Mouse (Mus musculus): ENCODE data around the gene Heatr6. TPM values are rescaled to one million over a fixed set of nuclear protein-coding genes. Genes with fewer than 3 reads are reported as not detected.

Gene Heatr6
- polyA plus RNA-seq, 1 experiment from 2014 or later = 12.9 TPM

GRCm38 (mm10) chr11:83754227-83754626 lies 731 bp downstream of the Heatr6 start:
- H3K9me3 ChIP-seq = no peaks in the 10 kb centered on the region
- peak overlapping the region; percentile 90 for H3K9ac ChIP-seq
- WGBS = 9% methylated on average over 8 of the region's 8 CpGs
- no peak for ATAC-seq (ENCODE audit: extremely low read depth, insufficient number of reproducible peaks, low FRiP score, low TSS enrichment)
- peak overlapping the region; percentile 83 for H3K27ac ChIP-seq (replicated peaks)
- peak overlapping the region; percentile 95 for H3K4me3 ChIP-seq
- H3K36me3 ChIP-seq = peaks cover 35% of the 10 kb centered on the region
- peaks cover 23% of the 10 kb centered on the region for H3K27me3 ChIP-seq (replicated peaks)
- peaks cover 18% of the 10 kb centered on the region for H3K4me1 ChIP-seq
- H3K4me2 ChIP-seq = peak overlapping the region; percentile 75

GRCm38 (mm10) chr11:83767306-83767705 lies 13.8 kb downstream of the Heatr6 start:
- no peak for ATAC-seq (ENCODE audit: extremely low read depth, insufficient number of reproducible peaks, low FRiP score, low TSS enrichment)
- Histone ChIP-seq H3K9me3 (no peaks in the 10 kb centered on the region), H3K36me3 (peaks cover 100% of the 10 kb centered on the region), H3K9ac (no peak overlapping the region), H3K4me3 (no peak overlapping the region), H3K4me2 (no peak overlapping the region), H3K27ac (replicated peaks) (no peak overlapping the region), H3K4me1 (no peaks in the 10 kb centered on the region), H3K27me3 (replicated peaks) (no peaks in the 10 kb centered on the region)
- WGBS = 91% methylated on average over 9 of the region's 9 CpGs

- Histone ChIP-seq H3K27ac (replicated peaks) (no peak overlapping the region), H3K4me2 (no peak overlapping the region), H3K36me3 (peaks cover 100% of the 10 kb centered on the region), H3K27me3 (replicated peaks) (no peaks in the 10 kb centered on the region), H3K9ac (no peak overlapping the region), H3K4me3 (no peak overlapping the region), H3K4me1 (no peaks in the 10 kb centered on the region), H3K9me3 (no peaks in the 10 kb centered on the region)
- 90% methylated on average over 4 of the region's 4 CpGs for WGBS
- no peak for ATAC-seq (ENCODE audit: extremely low read depth, insufficient number of reproducible peaks, low FRiP score, low TSS enrichment)
Observed at GRCm38 (mm10) chr11:83768976-83769375, 15.5 kb downstream of the Heatr6 start.

GRCm38 (mm10) chr11:83771014-83771413 lies 17.5 kb downstream of the Heatr6 start:
- Histone ChIP-seq H3K27ac (replicated peaks) (no peak overlapping the region), H3K9me3 (no peaks in the 10 kb centered on the region), H3K36me3 (peaks cover 98% of the 10 kb centered on the region), H3K9ac (no peak overlapping the region), H3K4me3 (no peak overlapping the region), H3K27me3 (replicated peaks) (no peaks in the 10 kb centered on the region), H3K4me2 (no peak overlapping the region), H3K4me1 (no peaks in the 10 kb centered on the region)
- 85% methylated on average over 7 of the region's 7 CpGs for WGBS
- no peak for ATAC-seq (ENCODE audit: extremely low read depth, insufficient number of reproducible peaks, low FRiP score, low TSS enrichment)

GRCm38 (mm10) chr11:83772341-83772740 lies 18.8 kb downstream of the Heatr6 start:
- Histone ChIP-seq H3K27ac (replicated peaks) (no peak overlapping the region), H3K4me1 (no peaks in the 10 kb centered on the region), H3K36me3 (peaks cover 98% of the 10 kb centered on the region), H3K4me2 (no peak overlapping the region), H3K9me3 (no peaks in the 10 kb centered on the region), H3K27me3 (replicated peaks) (no peaks in the 10 kb centered on the region), H3K9ac (no peak overlapping the region), H3K4me3 (no peak overlapping the region)
- no peak for ATAC-seq (ENCODE audit: extremely low read depth, insufficient number of reproducible peaks, low FRiP score, low TSS enrichment)
- WGBS = 93% methylated on average over 6 of the region's 6 CpGs

- H3K9ac ChIP-seq = no peak overlapping the region
- no peak overlapping the region for H3K27ac ChIP-seq (replicated peaks)
- H3K27me3 ChIP-seq (replicated peaks) = no peaks in the 10 kb centered on the region
- H3K4me2 ChIP-seq = no peak overlapping the region
- no peak overlapping the region for H3K4me3 ChIP-seq
- H3K4me1 ChIP-seq = no peaks in the 10 kb centered on the region
- 90% methylated on average over 16 of the region's 16 CpGs for WGBS
- H3K36me3 ChIP-seq = peaks cover 97% of the 10 kb centered on the region
- H3K9me3 ChIP-seq = no peaks in the 10 kb centered on the region
- no peak for ATAC-seq (ENCODE audit: extremely low read depth, insufficient number of reproducible peaks, low FRiP score, low TSS enrichment)
Observed at GRCm38 (mm10) chr11:83773691-83774090, 20.2 kb downstream of the Heatr6 start.

- no peak overlapping the region for H3K27ac ChIP-seq (replicated peaks)
- WGBS = 90% methylated on average over 11 of the region's 11 CpGs
- no peaks in the 10 kb centered on the region for H3K9me3 ChIP-seq
- H3K4me2 ChIP-seq = no peak overlapping the region
- H3K36me3 ChIP-seq = peaks cover 97% of the 10 kb centered on the region
- no peak for ATAC-seq (ENCODE audit: extremely low read depth, insufficient number of reproducible peaks, low FRiP score, low TSS enrichment)
- H3K4me3 ChIP-seq = no peak overlapping the region
- H3K9ac ChIP-seq = no peak overlapping the region
- H3K4me1 ChIP-seq = no peaks in the 10 kb centered on the region
- no peaks in the 10 kb centered on the region for H3K27me3 ChIP-seq (replicated peaks)
Observed at GRCm38 (mm10) chr11:83774324-83774723, 20.8 kb downstream of the Heatr6 start.

- no peak for ATAC-seq (ENCODE audit: extremely low read depth, insufficient number of reproducible peaks, low FRiP score, low TSS enrichment)
- no peak overlapping the region for H3K4me3 ChIP-seq
Observed at GRCm38 (mm10) chr11:83776798-83777197, 23.3 kb downstream of the Heatr6 start.

GRCm38 (mm10) chr11:83783931-83784600 lies 30.6 kb downstream of the Heatr6 start:
- Histone ChIP-seq H3K36me3 (peaks cover 46% of the 10 kb centered on the region), H3K9ac (no peak overlapping the region), H3K27me3 (replicated peaks) (0 out of 2 replicates have a peak, but pooled peaks cover 4% of the 10 kb centered on the region), H3K9me3 (no peaks in the 10 kb centered on the region), H3K27ac (replicated peaks) (no peak overlapping the region), H3K4me1 (peaks cover 10% of the 10 kb centered on the region; the same call in 1 of the 2 replicates), H3K4me2 (no peak overlapping the region), H3K4me3 (no peak overlapping the region)
- WGBS = 75% methylated on average over 14 of the region's 14 CpGs
- ATAC-seq (ENCODE audit: extremely low read depth, insufficient number of reproducible peaks, low FRiP score, low TSS enrichment) = no peak

More at GRCm38 (mm10) chr11:83776798-83777197, 23.3 kb downstream of the Heatr6 start:
- H3K4me2 ChIP-seq = no peak overlapping the region
- H3K36me3 ChIP-seq = peaks cover 97% of the 10 kb centered on the region
- no peaks in the 10 kb centered on the region for H3K27me3 ChIP-seq (replicated peaks)
- H3K4me1 ChIP-seq = no peaks in the 10 kb centered on the region
- WGBS = 89% methylated on average over 8 of the region's 8 CpGs
- no peaks in the 10 kb centered on the region for H3K9me3 ChIP-seq
- no peak overlapping the region for H3K27ac ChIP-seq (replicated peaks)
- no peak overlapping the region for H3K9ac ChIP-seq

GRCm38 (mm10) chr11:83784661-83785060 lies 31.2 kb downstream of the Heatr6 start:
- Histone ChIP-seq H3K4me1 (peaks cover 10% of the 10 kb centered on the region; the same call in 1 of the 2 replicates), H3K9me3 (no peaks in the 10 kb centered on the region), H3K4me2 (no peak overlapping the region), H3K9ac (no peak overlapping the region), H3K27ac (replicated peaks) (no peak overlapping the region), H3K4me3 (no peak overlapping the region), H3K27me3 (replicated peaks) (0 out of 2 replicates have a peak, but pooled peaks cover 8% of the 10 kb centered on the region), H3K36me3 (peaks cover 40% of the 10 kb centered on the region)
- 73% methylated on average over 2 of the region's 2 CpGs for WGBS
- no peak for ATAC-seq (ENCODE audit: extremely low read depth, insufficient number of reproducible peaks, low FRiP score, low TSS enrichment)

- Histone ChIP-seq H3K4me2 (no peak overlapping the region), H3K27ac (replicated peaks) (no peak overlapping the region), H3K27me3 (replicated peaks) (0 out of 2 replicates have a peak, but pooled peaks cover 8% of the 10 kb centered on the region), H3K4me1 (peaks cover 10% of the 10 kb centered on the region; the same call in 1 of the 2 replicates), H3K36me3 (peaks cover 33% of the 10 kb centered on the region), H3K4me3 (no peak overlapping the region), H3K9me3 (no peaks in the 10 kb centered on the region), H3K9ac (no peak overlapping the region)
- 13% methylated on average over 2 of the region's 2 CpGs for WGBS
- no peak for ATAC-seq (ENCODE audit: extremely low read depth, insufficient number of reproducible peaks, low FRiP score, low TSS enrichment)
Observed at GRCm38 (mm10) chr11:83785366-83785765, 31.9 kb downstream of the Heatr6 start.

GRCm38 (mm10) chr11:83786835-83787234 lies 33.3 kb downstream of the Heatr6 start:
- Histone ChIP-seq H3K36me3 (peaks cover 18% of the 10 kb centered on the region), H3K4me2 (no peak overlapping the region), H3K4me3 (no peak overlapping the region), H3K27ac (replicated peaks) (0 out of 2 replicates have a peak overlapping the region, but pooled peaks have one; percentile 12), H3K9ac (no peak overlapping the region), H3K27me3 (replicated peaks) (0 out of 2 replicates have a peak, but pooled peaks cover 8% of the 10 kb centered on the region), H3K4me1 (peaks cover 10% of the 10 kb centered on the region; the same call in 1 of the 2 replicates), H3K9me3 (no peaks in the 10 kb centered on the region)
- 52% methylated on average over 4 of the region's 4 CpGs for WGBS
- no peak for ATAC-seq (ENCODE audit: extremely low read depth, insufficient number of reproducible peaks, low FRiP score, low TSS enrichment)
